Mouse (Mus musculus) left cerebral cortex, adult 18-20 months (tissue): Measurements from ENCODE around the gene Ppp2r1a. TPM values are rescaled to one million over a fixed set of nuclear protein-coding genes. Genes with fewer than 3 reads are reported as not detected.
A peak's percentile ranks its signal among the peaks of the same experiment; 100 is the strongest.

Source experiments
- DNase-seq, 2 experiments: peaks; one replicate each; pipeline ENCODE4 v3.0.0; 2021 to 2022; ENCODE audit warnings: low spot score in 2 of 2, mixed read lengths in 1 of 2
- long read RNA-seq, 2 experiments: library from polyadenylated mRNA; stranded (forward); transcript quantifications; one replicate each; pipeline ENCODE4 v2.0.0; 2021
- total RNA-seq, 2 experiments: library from RNA; stranded (reverse); gene quantifications; 2 replicates each; pipeline ENCODE4 v1.2.3; 2021

The Ppp2r1a gene
- total RNA-seq: 100 to 1,000 TPM; 549 to 588 TPM
- long read RNA-seq, experiment 1, transcript Ppp2r1a-201 (15 exons, 2,410 nt): major isoform, 632 of 1,052 reads
- long read RNA-seq, experiment 1, partial matches to known transcripts: 397 of 1,052 reads
- long read RNA-seq, experiment 1, other reads (novel, unspliced or antisense): 23 of 1,052 reads
- long read RNA-seq, experiment 2, transcript Ppp2r1a-201 (15 exons, 2,410 nt): major isoform, 470 of 863 reads
- long read RNA-seq, experiment 2, partial matches to known transcripts: 375 of 863 reads
- long read RNA-seq, experiment 2, other reads (novel, unspliced or antisense): 18 of 863 reads

- peak; percentile 97 to 99 for DNase-seq
These were observed at the start of gene Ppp2r1a for GRCm38 (mm10) chr17:20944985-20945891. TSS of gene Ppp2r1a (plus strand) at chr17:20945311.

- no peak for DNase-seq
These were observed 40.1 kb upstream of the Ppp2r1a start, which contains the start of gene Vmn1r231 for GRCm38 (mm10) chr17:20904991-20905390. TSS of gene Vmn1r231 (minus strand) at chr17:20905091.

DNA sequence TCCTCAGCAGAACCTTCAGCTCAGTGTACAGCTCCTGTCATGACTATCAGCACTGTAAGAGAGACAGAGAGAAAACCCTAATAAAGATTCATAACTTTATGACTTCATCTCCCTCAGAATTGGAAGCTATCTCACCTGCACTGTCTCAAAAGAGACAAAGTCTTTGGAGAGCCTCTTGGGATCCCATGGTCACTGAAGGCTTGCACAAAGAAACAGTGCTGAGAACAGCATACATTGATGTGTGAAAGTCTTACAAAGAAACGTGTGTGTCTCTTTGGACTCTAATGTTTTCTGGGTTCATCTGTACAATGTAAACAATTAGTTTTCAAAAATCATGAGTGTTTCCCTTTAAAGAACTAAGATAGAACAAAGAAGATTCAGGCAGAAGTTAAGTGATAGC is 25.5 kb upstream of the Ppp2r1a start, which contains the start of gene Vmn1r232:
Gene Vmn1r232 (minus strand): TSS at position 101 of the 400 bp plus-strand sequence.
- DNase-seq: no peak

DNA sequence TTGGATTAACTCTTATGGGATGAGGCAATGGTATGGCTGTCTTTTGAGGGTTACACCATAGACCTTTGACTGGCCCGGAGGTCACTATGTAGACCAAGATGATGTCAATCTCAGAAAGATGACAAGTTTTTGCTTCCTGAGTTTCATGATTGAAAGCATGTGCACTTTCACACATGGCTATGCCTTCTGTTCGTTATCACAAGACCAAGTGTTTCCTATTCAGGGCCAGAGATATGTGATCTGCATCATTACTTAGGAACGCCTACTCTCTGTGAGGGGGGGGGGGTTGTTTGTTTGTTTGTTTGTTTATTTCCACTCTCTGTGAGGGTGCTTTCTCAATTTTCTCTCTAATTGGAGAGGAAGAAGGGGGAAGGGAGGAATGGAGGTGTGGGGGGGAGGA is 885 bp upstream of the Ppp2r1a start:
- DNase-seq: no peak

DNA sequence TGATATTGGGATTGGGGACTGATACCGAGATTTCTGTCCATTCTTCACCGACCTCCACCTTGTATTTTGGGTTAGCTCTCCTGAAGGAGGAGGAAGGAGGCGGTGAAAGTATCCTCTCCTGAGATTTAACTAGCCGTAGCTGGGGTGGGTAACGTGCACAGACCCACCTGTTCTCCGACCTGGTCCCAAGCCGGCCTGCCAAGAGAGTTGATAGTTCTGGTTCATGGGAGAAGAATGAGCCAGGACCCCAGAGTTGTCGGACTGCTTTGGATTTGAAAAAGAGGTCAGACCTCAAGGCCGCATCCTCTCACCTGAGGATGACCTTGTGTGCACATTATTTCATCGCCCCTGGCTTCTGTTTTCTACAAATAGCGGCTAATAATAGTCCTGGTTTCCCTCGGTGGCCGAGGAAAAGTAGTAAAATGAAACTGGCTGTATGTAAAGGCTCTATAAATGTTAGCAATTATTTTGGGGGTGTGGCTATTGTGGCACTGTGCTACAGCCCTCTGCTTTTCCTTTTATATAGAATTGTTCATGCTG is 985 bp downstream of the Ppp2r1a start:
- DNase-seq: no peak

- DNase-seq: no peak
These were observed 1.5 kb downstream of the Ppp2r1a start for GRCm38 (mm10) chr17:20946636-20947035.

- no peak for DNase-seq
These were observed 15.3 kb downstream of the Ppp2r1a start for GRCm38 (mm10) chr17:20960386-20960785.

DNA sequence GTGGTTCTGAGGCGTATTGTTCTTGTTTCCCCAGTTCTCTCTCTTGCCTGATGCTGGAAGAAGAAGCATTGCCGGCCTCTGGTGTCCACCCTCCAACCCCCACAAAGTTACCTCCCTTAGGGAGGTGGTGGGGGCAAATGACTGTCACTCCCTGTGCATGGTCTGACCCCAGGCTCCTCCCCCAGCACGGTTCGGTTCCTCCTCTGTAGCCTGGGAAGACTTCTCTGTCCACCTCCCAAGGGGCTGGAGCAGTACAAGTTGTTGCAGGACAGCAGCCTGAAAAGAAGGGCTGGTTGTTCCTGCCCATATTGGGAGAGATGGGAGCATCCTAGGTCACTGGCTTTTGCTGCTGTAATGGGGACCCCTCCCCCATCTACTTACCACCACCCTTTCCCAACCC is 20.3 kb downstream of the Ppp2r1a start:
- DNase-seq: no peak

GRCm38 (mm10) chr17:20966681-20967080 is 21.6 kb downstream of the Ppp2r1a start:
- no peak for DNase-seq

- DNase-seq: peak; percentile 6 to 18
These were observed 48.6 kb downstream of the Ppp2r1a start for GRCm38 (mm10) chr17:20993716-20994115.

DNA sequence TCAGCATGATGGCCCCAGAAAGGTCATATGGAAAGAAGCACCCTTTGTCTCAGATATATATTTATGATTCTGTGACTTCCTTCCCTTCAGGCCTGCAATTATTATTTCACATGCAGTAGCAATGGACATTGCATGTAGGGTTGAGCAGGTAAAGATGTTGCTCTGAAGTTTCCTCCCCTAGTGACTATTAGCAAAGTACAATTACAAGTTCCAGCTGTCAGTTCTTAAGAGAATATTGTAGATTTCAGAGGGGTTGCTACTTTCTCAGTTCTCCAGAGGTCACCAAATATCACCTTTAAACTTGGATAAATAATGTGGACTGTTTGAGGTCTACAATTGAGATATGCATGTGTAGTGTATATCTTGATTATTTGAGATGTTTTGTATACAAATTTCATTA is 51.3 kb downstream of the Ppp2r1a start, which contains the start of gene Vmn1r233:
Gene Vmn1r233 (minus strand): TSS at position 101 of the 400 bp plus-strand sequence.
- no peak for DNase-seq

GRCm38 (mm10) chr17:21008382-21009331 is 63.5 kb downstream of the Ppp2r1a start, which contains the start of gene Zfp160:
TSS of gene Zfp160 (plus strand) at chr17:21008903.
- peak; percentile 90 to 93 for DNase-seq

DNA sequence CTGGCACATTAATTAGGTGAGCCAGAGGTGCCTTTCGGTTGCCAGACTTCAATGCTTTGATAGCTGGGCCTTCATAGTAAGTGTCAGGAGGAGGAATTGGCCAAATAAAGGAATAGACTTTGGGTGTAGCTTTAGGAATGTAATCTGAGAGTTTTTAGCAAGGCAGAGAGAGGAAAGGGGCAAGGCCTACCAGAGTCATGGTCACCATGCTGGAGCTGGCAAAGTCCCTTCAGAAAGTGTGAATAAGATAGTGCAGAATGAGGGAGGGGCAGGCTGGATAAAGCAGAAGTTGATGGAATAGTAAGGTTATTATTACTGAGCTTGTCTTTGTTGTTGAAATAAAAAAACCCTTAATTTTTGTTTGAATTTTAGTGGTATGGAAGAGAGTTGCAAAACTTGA is 64.6 kb downstream of the Ppp2r1a start:
- DNase-seq: no peak

Other genes with a start within 250 kb of the Ppp2r1a start
- gene Vmn1r227, start 215.5 kb upstream of the Ppp2r1a start, total RNA-seq: not detected
- not detected for gene Vmn1r228, start 159.2 kb upstream of the Ppp2r1a start, total RNA-seq
- gene Vmn1r229, start 133.8 kb upstream of the Ppp2r1a start, total RNA-seq: under 1 TPM; 0.05 TPM
- not detected for gene Vmn1r230, start 104.9 kb upstream of the Ppp2r1a start, total RNA-seq
- not detected for gene Vmn1r231, start 40.2 kb upstream of the Ppp2r1a start, total RNA-seq
- not detected for gene Vmn1r232, start 25.6 kb upstream of the Ppp2r1a start, total RNA-seq
- not detected for gene Vmn1r233, start 51.2 kb downstream of the Ppp2r1a start, total RNA-seq
- gene Zfp160, start 63.6 kb downstream of the Ppp2r1a start, total RNA-seq: 10 to 100 TPM; 17.0 to 18.5 TPM